Mouse (Mus musculus) monocyte, adult 5-6 weeks (primary cell): ENCODE data around the gene Pogz. TPM values are rescaled to one million over a fixed set of nuclear protein-coding genes. Genes with fewer than 3 reads are reported as not detected.
"Not testable (repeated sequence)": the region's sequence is repeated elsewhere in the genome, so short reads cannot be mapped to it uniquely, and the experiment has no call there.

ENCODE experiments used
- ATAC-seq: fragments of 153-309, 156-312 bp; replicated peaks from 2 replicates; pipeline ENCODE4 v1.8.0; 2017; ENCODE audit warnings: mild to moderate bottlenecking; ENCODE audit not compliant: low TSS enrichment, insufficient number of reproducible peaks, severe bottlenecking, poor library complexity, low FRiP score
- total RNA-seq: library from RNA; stranded (forward); fragments of 200-1000, 200-491, 200-594 nt; gene quantifications from 3 replicates; pipeline ENCODE4 v1.2.3, GENCODE M21; 2017

Pogz gene
- total RNA-seq, 1 experiment from 2014 or later, result 15.6 TPM

GRCm38 (mm10) chr3:94894076-94894475 lies 56.7 kb downstream of the Pogz start:
- ATAC-seq, result no peak

- ATAC-seq, result peak; percentile 53; the same call in 1 of the 2 replicates
Measured at GRCm38 (mm10) chr3:94902747-94903146, 65.4 kb downstream of the Pogz start.

- not testable (repeated sequence) for ATAC-seq
Measured at GRCm38 (mm10) chr3:94904759-94905158, 67.4 kb downstream of the Pogz start.

GRCm38 (mm10) chr3:94906482-94906881 lies 69.1 kb downstream of the Pogz start:
- ATAC-seq, result no peak

- no peak for ATAC-seq
Measured at GRCm38 (mm10) chr3:94911050-94911693, 73.8 kb downstream of the Pogz start.

GRCm38 (mm10) chr3:94913801-94914200 lies 76.4 kb downstream of the Pogz start:
- ATAC-seq, result no peak

GRCm38 (mm10) chr3:94915903-94916741 lies 78.8 kb downstream of the Pogz start:
- no peak for ATAC-seq

GRCm38 (mm10) chr3:94917816-94918361 lies 80.5 kb downstream of the Pogz start:
- ATAC-seq, result no peak

- no peak for ATAC-seq
Measured at GRCm38 (mm10) chr3:94918845-94919244, 81.5 kb downstream of the Pogz start.

- ATAC-seq, result no peak
Measured at GRCm38 (mm10) chr3:94921104-94921503, 83.7 kb downstream of the Pogz start.

- no peak for ATAC-seq
Measured at GRCm38 (mm10) chr3:94922333-94922732, 85.0 kb downstream of the Pogz start.

GRCm38 (mm10) chr3:94924688-94925087 lies 87.3 kb downstream of the Pogz start:
- no peak for ATAC-seq

GRCm38 (mm10) chr3:94926301-94926736 lies 89.0 kb downstream of the Pogz start:
- not testable (repeated sequence) for ATAC-seq

GRCm38 (mm10) chr3:94928979-94929378 lies 91.6 kb downstream of the Pogz start:
- ATAC-seq, result not testable (repeated sequence)

GRCm38 (mm10) chr3:94930386-94931266 lies 93.3 kb downstream of the Pogz start:
- ATAC-seq, result not testable (repeated sequence)

- not testable (repeated sequence) for ATAC-seq
Measured at GRCm38 (mm10) chr3:94931427-94932082, 94.2 kb downstream of the Pogz start.
